Mouse (Mus musculus) CD4-positive, CD25-positive, alpha-beta regulatory T cell, adult 2 months (primary cell): ENCODE measurements around the gene Vezt.

Experiments used
- DNase-seq: peaks from one replicate; pipeline ENCODE4 v3.0.0-alpha.2; 2012; ENCODE audit warnings: low read depth, low spot score

Vezt gene

GRCm38 (mm10) chr10:94035658-94036374, at the start of gene Vezt, which contains the start of gene Fgd6:
Gene Vezt, minus strand, starts transcription at chr10:94035817.
Gene Fgd6, plus strand, starts transcription at chr10:94036001.
- peak; percentile 99 for DNase-seq

- DNase-seq: peak; percentile 6
These were observed 46.6 kb upstream of the Vezt start for GRCm38 (mm10) chr10:94082040-94082734.

- no peak for DNase-seq
These were observed 45.1 kb upstream of the Vezt start for GRCm38 (mm10) chr10:94080740-94081139.

GRCm38 (mm10) chr10:94076966-94077825, 41.6 kb upstream of the Vezt start:
- DNase-seq: no peak

- no peak for DNase-seq
These were observed 37.4 kb upstream of the Vezt start for GRCm38 (mm10) chr10:94072916-94073465.

- peak; percentile 40 for DNase-seq
These were observed 36.8 kb upstream of the Vezt start for GRCm38 (mm10) chr10:94072261-94072915.

- DNase-seq: no peak
These were observed 36.0 kb upstream of the Vezt start for GRCm38 (mm10) chr10:94071641-94072040.

- no peak for DNase-seq
These were observed 33.1 kb upstream of the Vezt start for GRCm38 (mm10) chr10:94068701-94069100.

GRCm38 (mm10) chr10:94066896-94067295, 31.3 kb upstream of the Vezt start:
- DNase-seq: no peak

- DNase-seq: no peak
These were observed 26.7 kb upstream of the Vezt start for GRCm38 (mm10) chr10:94062357-94062756.

- no peak for DNase-seq
These were observed 24.6 kb upstream of the Vezt start for GRCm38 (mm10) chr10:94060190-94060589.

- DNase-seq: no peak
These were observed 24.0 kb upstream of the Vezt start for GRCm38 (mm10) chr10:94059618-94060055.

GRCm38 (mm10) chr10:94056487-94056886, 20.9 kb upstream of the Vezt start:
- DNase-seq: no peak

- DNase-seq: no peak
These were observed 15.1 kb upstream of the Vezt start for GRCm38 (mm10) chr10:94050736-94051135.

GRCm38 (mm10) chr10:94049121-94049520, 13.5 kb upstream of the Vezt start:
- DNase-seq: no peak

GRCm38 (mm10) chr10:94047845-94048559, 12.4 kb upstream of the Vezt start:
- DNase-seq: no peak

GRCm38 (mm10) chr10:94047024-94047423, 11.4 kb upstream of the Vezt start:
- DNase-seq: no peak

- no peak for DNase-seq
These were observed 9.7 kb upstream of the Vezt start for GRCm38 (mm10) chr10:94045301-94045700.

- no peak for DNase-seq
These were observed 8.3 kb upstream of the Vezt start for GRCm38 (mm10) chr10:94043908-94044307.
